Mouse (Mus musculus): ENCODE data around the gene Fam83d.
"Not testable (repeated sequence)": the region's sequence is repeated elsewhere in the genome, so short reads cannot be mapped to it uniquely, and the experiment has no call there.

Fam83d gene

DNA sequence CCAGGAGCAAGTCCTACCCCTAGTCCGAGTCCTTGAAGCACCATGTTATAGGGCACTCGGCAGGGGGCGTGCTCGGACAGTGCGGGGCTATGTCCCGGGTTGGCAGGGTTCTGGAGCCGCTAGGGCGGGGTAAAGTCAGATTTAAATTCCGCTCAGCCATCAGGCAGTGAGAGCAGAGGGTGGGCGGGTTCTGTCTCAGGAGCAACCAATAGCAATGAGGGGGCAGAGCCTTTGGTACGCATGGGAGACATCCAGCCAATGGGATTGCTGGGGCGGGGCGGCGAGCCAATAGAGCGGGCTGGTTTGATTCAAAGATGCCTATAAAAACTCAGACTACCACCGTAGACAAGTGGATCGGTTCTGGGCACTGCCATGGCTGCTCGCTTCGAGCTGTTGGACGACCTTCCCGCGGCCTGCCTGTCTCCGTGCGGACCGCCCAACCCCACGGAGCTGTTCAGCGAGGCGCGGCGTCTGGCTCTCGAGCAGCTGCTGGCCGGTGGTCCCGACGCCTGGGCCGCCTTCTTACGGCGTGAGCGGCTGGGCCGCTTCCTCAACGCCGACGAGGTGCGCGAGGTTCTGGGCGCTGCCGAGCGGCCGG, at the start of gene Fam83d:
Gene Fam83d (plus strand): TSS at position 352 of the 598 bp plus-strand sequence.
- DNase-seq = peak; percentile 66 to 76

DNA sequence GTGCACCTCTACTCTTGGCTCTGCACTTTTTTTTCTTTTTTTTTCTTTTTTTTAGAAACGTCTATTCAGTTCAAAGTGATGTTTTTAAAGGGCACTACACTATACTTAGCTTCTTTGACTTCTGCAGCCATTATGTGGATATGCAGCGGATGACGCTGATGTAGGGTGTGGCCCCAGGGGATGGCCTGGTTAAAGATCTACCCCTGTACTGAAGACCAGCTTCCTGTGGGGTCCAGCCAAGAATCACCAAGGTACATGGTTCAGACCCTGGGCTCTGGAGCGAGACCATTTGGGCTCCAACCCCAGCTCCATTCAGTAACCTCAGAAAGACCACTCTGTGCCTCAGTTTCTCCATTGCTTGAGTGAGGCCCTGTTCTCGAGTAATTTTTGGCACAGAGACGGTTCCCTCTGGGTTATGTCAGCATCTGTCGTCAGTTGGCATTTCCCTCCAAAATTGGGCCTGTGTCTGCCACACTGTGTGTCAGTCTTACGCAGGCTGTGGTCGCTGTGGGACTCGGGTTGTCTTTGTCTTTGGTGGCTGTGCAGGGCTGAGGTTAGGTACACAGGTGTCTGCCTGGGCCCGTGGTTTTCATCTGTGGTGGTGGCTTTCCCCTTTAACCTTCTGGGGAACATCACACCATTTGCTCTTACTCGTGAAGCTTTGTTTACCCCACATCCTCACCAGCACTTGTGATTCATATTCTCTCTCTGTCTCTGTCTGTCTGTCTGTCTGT, 48.9 kb upstream of the Fam83d start:
- no peak for DNase-seq

DNA sequence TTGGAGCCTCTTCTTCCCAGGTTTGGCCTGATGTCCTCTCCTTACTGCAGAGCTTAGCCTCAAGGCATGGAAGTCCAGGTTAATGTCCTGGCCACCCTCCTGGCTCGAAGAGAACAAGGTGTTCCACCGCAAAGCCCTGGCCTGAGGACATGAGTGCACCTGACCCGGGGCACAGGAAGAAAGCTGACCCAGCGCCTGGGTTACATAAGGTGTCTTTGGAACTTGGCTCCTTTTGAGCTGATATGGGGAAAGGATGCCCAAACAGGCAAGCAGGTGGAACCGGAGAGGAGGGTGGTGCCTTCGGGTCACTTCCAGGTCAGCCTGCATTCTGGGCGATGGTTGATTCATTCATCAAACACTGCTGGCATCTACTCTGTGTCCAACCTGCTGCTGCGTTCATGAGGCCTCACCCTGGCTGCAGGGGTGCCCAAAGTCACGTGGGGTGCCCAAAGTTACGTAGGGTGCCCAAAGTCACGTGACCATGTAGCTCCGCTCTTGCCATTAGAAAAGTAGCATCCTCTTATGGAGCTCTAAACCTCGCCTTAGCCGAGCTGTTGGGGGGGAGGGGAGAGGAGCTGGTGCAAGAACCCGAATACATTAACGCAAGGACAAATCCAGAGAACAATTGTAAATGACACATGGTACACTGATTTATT, 47.0 kb upstream of the Fam83d start:
- DNase-seq = no peak

GRCm38 (mm10) chr2:158721481-158721880, 46.4 kb upstream of the Fam83d start:
- DNase-seq = no peak

GRCm38 (mm10) chr2:158722135-158722534, 45.8 kb upstream of the Fam83d start:
- no peak for DNase-seq

- DNase-seq = no peak
These were observed 44.8 kb upstream of the Fam83d start for GRCm38 (mm10) chr2:158722991-158723551.

- DNase-seq = no peak
These were observed 44.1 kb upstream of the Fam83d start for GRCm38 (mm10) chr2:158723806-158724205.

- no peak for DNase-seq
These were observed 41.6 kb upstream of the Fam83d start for GRCm38 (mm10) chr2:158726252-158726651.

GRCm38 (mm10) chr2:158728061-158728815, 39.7 kb upstream of the Fam83d start:
- DNase-seq = no peak

- DNase-seq = no peak
These were observed 37.0 kb upstream of the Fam83d start for GRCm38 (mm10) chr2:158730896-158731295.

DNA sequence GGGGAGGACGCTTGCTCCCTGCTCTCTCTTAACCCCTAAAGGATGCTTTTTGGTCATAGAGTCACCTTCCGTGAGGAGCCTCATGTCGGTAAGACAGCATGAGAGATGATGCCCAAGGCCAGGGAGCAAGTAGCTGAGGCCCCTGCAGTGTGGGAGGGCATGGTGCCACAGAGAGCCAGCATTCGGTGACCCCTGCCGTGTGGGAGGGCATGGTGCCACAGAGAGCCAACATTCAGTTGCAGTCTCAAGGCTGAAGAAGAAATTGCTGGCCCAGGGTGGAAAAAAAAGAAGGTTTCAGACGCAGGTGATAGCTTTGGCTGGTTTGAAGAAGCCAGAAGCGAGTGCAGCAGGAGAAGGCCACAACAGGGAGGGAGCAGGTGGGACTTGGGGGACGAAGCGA, 35.4 kb upstream of the Fam83d start:
- no peak for DNase-seq

GRCm38 (mm10) chr2:158733136-158733535, 34.8 kb upstream of the Fam83d start:
- DNase-seq = no peak

DNA sequence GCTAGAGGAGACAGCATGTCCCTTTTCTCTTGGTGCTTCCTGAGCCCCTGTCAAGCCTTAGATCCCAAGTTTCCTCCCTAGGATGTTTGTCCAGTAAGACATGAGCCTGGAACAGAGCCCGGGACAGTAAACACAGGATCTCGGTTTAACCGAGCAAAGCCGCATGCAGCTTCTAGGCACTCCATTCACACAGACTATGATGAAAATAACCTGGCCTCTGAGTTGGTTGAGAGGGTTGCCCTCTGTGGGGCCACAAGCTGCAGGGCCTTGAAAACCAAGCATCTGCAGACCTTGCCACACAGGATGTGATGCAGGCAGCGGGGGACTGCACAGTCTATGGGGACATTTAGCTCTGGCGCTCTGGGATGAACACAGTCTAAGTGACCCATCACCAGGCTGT, 34.0 kb upstream of the Fam83d start:
- no peak for DNase-seq

- DNase-seq = no peak
These were observed 33.3 kb upstream of the Fam83d start for GRCm38 (mm10) chr2:158734500-158735152.

DNA sequence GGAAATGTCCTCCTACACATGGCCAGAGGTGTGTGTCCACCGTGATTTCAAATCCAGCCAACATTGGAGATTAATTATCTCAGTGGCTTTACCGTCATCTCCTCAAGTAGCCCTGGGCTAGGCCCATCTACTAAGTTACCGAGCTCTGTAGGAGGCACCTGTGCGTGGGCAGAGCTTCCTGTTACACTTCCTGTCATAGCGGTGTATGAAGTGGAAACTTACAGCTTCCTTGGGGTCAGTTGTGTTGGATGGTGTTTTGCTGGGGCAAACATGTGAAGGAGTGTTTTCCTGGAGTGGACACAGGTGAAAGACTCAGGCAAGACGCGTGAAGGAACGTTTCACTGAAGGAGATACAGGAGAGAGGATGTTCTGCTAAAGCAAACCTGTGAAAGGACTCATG, 32.6 kb upstream of the Fam83d start:
- no peak for DNase-seq

DNA sequence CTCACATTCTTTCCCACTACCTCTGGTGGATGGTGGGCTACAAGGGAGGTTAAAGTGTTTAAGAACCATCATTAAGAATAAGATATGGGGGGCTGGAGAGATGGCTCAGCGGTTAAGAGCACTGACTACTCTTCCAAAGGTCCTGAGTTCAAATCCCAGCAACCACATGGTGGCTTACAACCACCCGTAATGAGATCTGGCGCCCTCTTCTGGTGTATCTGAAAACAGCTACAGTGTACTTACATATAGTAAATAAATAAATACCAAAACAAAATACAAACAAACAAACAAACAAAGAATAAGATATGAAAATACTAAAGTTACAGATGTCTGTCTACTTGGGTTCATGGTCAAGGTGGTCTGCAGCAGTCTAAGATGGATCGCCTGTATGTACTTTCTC, 31.6 kb upstream of the Fam83d start:
- not testable (repeated sequence) for DNase-seq

GRCm38 (mm10) chr2:158738591-158738990, 29.3 kb upstream of the Fam83d start:
- no peak for DNase-seq

- DNase-seq = no peak
These were observed 28.8 kb upstream of the Fam83d start for GRCm38 (mm10) chr2:158739113-158739512.

- DNase-seq = no peak
These were observed 26.8 kb upstream of the Fam83d start for GRCm38 (mm10) chr2:158741011-158741501.

DNA sequence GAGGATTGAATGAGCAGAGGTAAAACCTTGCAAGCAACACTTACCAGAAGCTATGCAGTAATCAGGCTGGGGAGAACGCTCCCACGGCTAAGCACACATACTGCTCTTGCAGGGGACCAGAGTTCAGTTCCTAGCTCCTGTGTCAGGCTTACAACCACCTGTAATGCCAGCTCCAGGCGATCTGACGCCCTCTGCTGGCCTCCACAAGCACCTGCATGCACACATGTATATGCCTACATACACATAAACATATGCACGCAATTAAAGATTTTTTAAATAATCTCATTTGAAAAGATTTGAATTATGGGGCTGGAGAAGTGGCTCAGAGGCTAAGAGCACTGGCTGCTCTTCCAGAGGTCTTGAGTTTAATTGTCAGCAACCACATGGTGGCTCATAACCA, 25.5 kb upstream of the Fam83d start:
- DNase-seq = no peak

- DNase-seq = no peak
These were observed 24.3 kb upstream of the Fam83d start for GRCm38 (mm10) chr2:158743518-158744141.

DNA sequence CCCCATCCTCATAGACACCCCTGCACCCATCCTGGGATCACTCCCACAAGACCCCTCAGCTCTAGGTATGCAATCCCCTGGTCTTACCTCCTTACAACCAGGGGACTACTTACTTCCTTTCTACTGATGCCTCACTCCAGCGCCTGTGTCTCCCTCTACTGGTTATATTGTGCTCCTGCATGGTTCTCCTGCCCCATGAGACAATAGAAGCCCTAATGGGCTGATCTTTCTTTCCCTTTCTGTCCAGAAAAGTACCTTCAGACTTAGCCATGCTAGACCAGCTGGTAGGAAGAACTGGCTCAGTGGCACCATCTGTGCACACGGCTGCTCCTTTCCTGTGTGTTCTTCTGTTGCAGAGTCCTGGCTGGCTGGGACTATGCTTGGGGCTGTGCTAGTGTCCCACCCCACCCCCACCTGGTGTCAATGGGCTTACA, 22.8 kb upstream of the Fam83d start:
- DNase-seq = no peak
